Mouse (Mus musculus): ENCODE data around the gene Man2b1. TPM values are rescaled to one million over a fixed set of nuclear protein-coding genes. Genes with fewer than 3 reads are reported as not detected.

Gene Man2b1
- polyA plus RNA-seq, 1 experiment: 49.2 TPM

- TF ChIP-seq POLR2A (IDR thresholded peaks at IDR 0.05; ENCODE audit: extremely low read depth, insufficient read depth, low read length) (peak; percentile 39; the same call in 1 of the 2 replicates), CTCF (IDR thresholded peaks at IDR 0.05; ENCODE audit: extremely low read depth, insufficient read depth, low read length) (no peak)
- peak overlapping the region; percentile 23; the same call in 1 of the 2 replicates for H3K27ac ChIP-seq (ENCODE audit: insufficient read depth, low read length)
- peak overlapping the region; percentile 68 for H3K4me3 ChIP-seq (ENCODE audit: insufficient read depth, low read length)
- no peaks in the 10 kb centered on the region; the same call in 1 of the 2 replicates for H3K4me1 ChIP-seq (ENCODE audit: control insufficient read depth, insufficient read depth, low read length)
These were observed 45.2 kb upstream of the Man2b1 start for GRCm38 (mm10) chr8:85037681-85038531.

- TF ChIP-seq POLR2A (IDR thresholded peaks at IDR 0.05; ENCODE audit: extremely low read depth, insufficient read depth, low read length) (no peak), CTCF (IDR thresholded peaks at IDR 0.05; ENCODE audit: extremely low read depth, insufficient read depth, low read length) (no peak)
- Histone ChIP-seq H3K27ac (ENCODE audit: insufficient read depth, low read length) (no peak overlapping the region), H3K4me3 (ENCODE audit: insufficient read depth, low read length) (no peak overlapping the region), H3K4me1 (ENCODE audit: control insufficient read depth, insufficient read depth, low read length) (no peaks in the 10 kb centered on the region; the same call in 1 of the 2 replicates)
These were observed 39.5 kb upstream of the Man2b1 start for GRCm38 (mm10) chr8:85043619-85044018.

GRCm38 (mm10) chr8:85057367-85057766 is 25.7 kb upstream of the Man2b1 start:
- Histone ChIP-seq H3K4me1 (ENCODE audit: control insufficient read depth, insufficient read depth, low read length) (peaks cover 2% of the 10 kb centered on the region; the same call in 1 of the 2 replicates), H3K27ac (ENCODE audit: insufficient read depth, low read length) (no peak overlapping the region), H3K4me3 (ENCODE audit: insufficient read depth, low read length) (no peak overlapping the region)
- TF ChIP-seq CTCF (IDR thresholded peaks at IDR 0.05; ENCODE audit: extremely low read depth, insufficient read depth, low read length) (no peak), POLR2A (IDR thresholded peaks at IDR 0.05; ENCODE audit: extremely low read depth, insufficient read depth, low read length) (no peak)

- peak; percentile 75 for TF ChIP-seq POLR2A (IDR thresholded peaks at IDR 0.05; ENCODE audit: extremely low read depth, insufficient read depth, low read length)
- TF ChIP-seq CTCF (IDR thresholded peaks at IDR 0.05; ENCODE audit: extremely low read depth, insufficient read depth, low read length): no peak
- H3K27ac ChIP-seq (ENCODE audit: insufficient read depth, low read length): peak within 1 kb of the TSS; percentile 6; the same call in 1 of the 2 replicates
- peak within 1 kb of the TSS; percentile 59 for H3K4me3 ChIP-seq (ENCODE audit: insufficient read depth, low read length)
- H3K4me1 ChIP-seq (ENCODE audit: control insufficient read depth, insufficient read depth, low read length): peaks cover 2% of the 10 kb centered on the region; the same call in 1 of the 2 replicates
These were observed 23.0 kb upstream of the Man2b1 start, which contains the start of gene Fbxw9 for GRCm38 (mm10) chr8:85059879-85060616. Gene Fbxw9 (plus strand): TSS chr8:85060055.

- TF ChIP-seq CTCF (IDR thresholded peaks at IDR 0.05; ENCODE audit: extremely low read depth, insufficient read depth, low read length) (no peak), POLR2A (IDR thresholded peaks at IDR 0.05; ENCODE audit: extremely low read depth, insufficient read depth, low read length) (no peak)
- Histone ChIP-seq H3K27ac (ENCODE audit: insufficient read depth, low read length) (no peak overlapping the region), H3K4me3 (ENCODE audit: insufficient read depth, low read length) (no peak overlapping the region), H3K4me1 (ENCODE audit: control insufficient read depth, insufficient read depth, low read length) (peaks cover 2% of the 10 kb centered on the region; the same call in 1 of the 2 replicates)
These were observed 20.5 kb upstream of the Man2b1 start for GRCm38 (mm10) chr8:85062603-85063002.

DNA sequence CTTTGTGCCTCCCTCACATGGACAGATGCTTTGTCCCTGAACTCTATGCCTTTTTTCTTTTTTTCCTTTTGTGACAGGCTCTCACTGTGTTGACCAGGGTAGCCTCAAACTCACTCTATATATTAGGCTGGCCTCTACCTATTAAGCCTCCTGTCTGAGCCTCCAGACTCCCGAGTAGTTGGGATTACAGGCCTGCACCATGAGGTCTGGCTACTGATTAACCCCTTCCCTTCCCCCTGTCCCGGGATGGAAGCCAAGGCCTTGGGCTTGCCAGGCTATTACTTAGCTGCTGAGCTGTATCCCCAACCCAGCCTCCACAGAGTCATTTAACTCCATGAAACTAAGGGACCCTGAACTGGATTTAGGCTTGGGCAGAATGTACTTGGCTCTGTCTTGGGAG is 17.9 kb upstream of the Man2b1 start:
- Histone ChIP-seq H3K4me1 (ENCODE audit: control insufficient read depth, insufficient read depth, low read length) (peaks cover 2% of the 10 kb centered on the region; the same call in 1 of the 2 replicates), H3K4me3 (ENCODE audit: insufficient read depth, low read length) (no peak overlapping the region), H3K27ac (ENCODE audit: insufficient read depth, low read length) (no peak overlapping the region)
- TF ChIP-seq POLR2A (IDR thresholded peaks at IDR 0.05; ENCODE audit: extremely low read depth, insufficient read depth, low read length): no peak
- TF ChIP-seq CTCF (IDR thresholded peaks at IDR 0.05; ENCODE audit: extremely low read depth, insufficient read depth, low read length): no peak

DNA sequence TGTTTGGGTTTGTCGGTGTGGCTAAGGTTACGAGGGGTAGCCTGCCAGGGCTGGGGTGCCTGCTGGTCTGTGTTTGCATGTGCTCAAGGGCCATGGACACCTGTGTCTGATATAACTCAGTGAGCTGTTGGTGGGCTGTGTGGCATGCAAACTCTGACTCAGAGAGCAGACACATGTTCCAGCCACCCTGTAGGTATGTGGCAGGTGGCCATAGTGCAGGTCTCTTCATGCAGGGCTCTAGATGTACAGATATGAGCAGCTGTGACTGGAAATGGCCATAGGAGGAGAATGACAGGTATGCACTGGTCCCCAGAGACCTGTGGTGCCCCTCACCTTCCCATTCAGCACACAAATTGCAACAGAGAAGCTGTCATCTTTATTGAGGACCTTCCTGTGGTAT is 15.9 kb upstream of the Man2b1 start:
- Histone ChIP-seq H3K27ac (ENCODE audit: insufficient read depth, low read length) (no peak overlapping the region), H3K4me1 (ENCODE audit: control insufficient read depth, insufficient read depth, low read length) (no peaks in the 10 kb centered on the region; the same call in 1 of the 2 replicates), H3K4me3 (ENCODE audit: insufficient read depth, low read length) (no peak overlapping the region)
- TF ChIP-seq POLR2A (IDR thresholded peaks at IDR 0.05; ENCODE audit: extremely low read depth, insufficient read depth, low read length): no peak
- TF ChIP-seq CTCF (IDR thresholded peaks at IDR 0.05; ENCODE audit: extremely low read depth, insufficient read depth, low read length): no peak

DNA sequence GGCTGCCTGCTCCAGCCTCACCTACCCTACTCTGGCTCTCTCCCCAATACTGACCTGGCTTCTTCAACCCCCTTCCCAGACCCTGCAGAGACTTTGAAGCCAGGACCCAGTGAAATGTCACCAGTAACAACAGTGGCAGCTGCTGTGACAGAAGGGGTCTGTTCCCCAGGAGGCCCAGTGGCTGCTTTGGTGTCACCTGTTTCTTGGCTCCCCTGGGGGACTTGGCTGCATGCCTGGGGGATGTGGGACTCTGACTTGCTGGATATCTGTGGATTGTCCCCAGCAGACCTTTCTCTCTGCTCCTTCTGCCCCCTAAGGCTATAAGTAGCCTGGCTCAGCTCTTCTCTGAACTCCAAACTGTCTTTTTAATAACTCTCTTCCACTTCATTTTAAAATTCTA is 15.1 kb upstream of the Man2b1 start, which contains the start of gene Gm5741:
Gene Gm5741 (minus strand): TSS at position 1 of the 400 bp plus-strand sequence.
- no peak within 1 kb of the TSS for H3K4me3 ChIP-seq (ENCODE audit: insufficient read depth, low read length)
- TF ChIP-seq CTCF (IDR thresholded peaks at IDR 0.05; ENCODE audit: extremely low read depth, insufficient read depth, low read length) (no peak), POLR2A (IDR thresholded peaks at IDR 0.05; ENCODE audit: extremely low read depth, insufficient read depth, low read length) (no peak)
- no peaks in the 10 kb centered on the region; the same call in 1 of the 2 replicates for H3K4me1 ChIP-seq (ENCODE audit: control insufficient read depth, insufficient read depth, low read length)

GRCm38 (mm10) chr8:85071041-85071440 is 12.0 kb upstream of the Man2b1 start:
- H3K4me3 ChIP-seq (ENCODE audit: insufficient read depth, low read length): no peak overlapping the region; the same call in 1 of the 2 replicates

More for the DNA sequence above, 15.1 kb upstream of the Man2b1 start, which contains the start of gene Gm5741:
- H3K27ac ChIP-seq (ENCODE audit: insufficient read depth, low read length): no peak within 1 kb of the TSS

More at GRCm38 (mm10) chr8:85071041-85071440, 12.0 kb upstream of the Man2b1 start:
- TF ChIP-seq CTCF (IDR thresholded peaks at IDR 0.05; ENCODE audit: extremely low read depth, insufficient read depth, low read length): no peak
- TF ChIP-seq POLR2A (IDR thresholded peaks at IDR 0.05; ENCODE audit: extremely low read depth, insufficient read depth, low read length): no peak
- Histone ChIP-seq H3K4me1 (ENCODE audit: control insufficient read depth, insufficient read depth, low read length) (no peaks in the 10 kb centered on the region), H3K27ac (ENCODE audit: insufficient read depth, low read length) (no peak overlapping the region)
